Mouse (Mus musculus) E14TG2a.4 (cell line): ENCODE data around the gene Tnpo2.

Experiments used
- CTCF ChIP-seq: conservative IDR thresholded peaks from 2 replicates; pipeline ENCODE4 v1.5.1; 2014; ENCODE audit warnings: low read length
- NANOG ChIP-seq: IDR thresholded peaks from 2 replicates; pipeline ENCODE4 v1.6.1; 2014; ENCODE audit warnings: borderline replicate concordance, low read length, mixed read lengths

- no peak for TF ChIP-seq CTCF
- TF ChIP-seq NANOG = no peak
Observed at GRCm38 (mm10) chr8:85074167-85074566, 37.5 kb downstream of the Tnpo2 start.
